Mouse (Mus musculus) adipocyte (in vitro differentiated cells): ENCODE results near the gene Hk3.

ENCODE experiments used
- DNase-seq: peaks from one replicate; pipeline ENCODE4 v3.0.0-alpha.2; 2016; ENCODE audit warnings: low spot score

Gene Hk3

DNA sequence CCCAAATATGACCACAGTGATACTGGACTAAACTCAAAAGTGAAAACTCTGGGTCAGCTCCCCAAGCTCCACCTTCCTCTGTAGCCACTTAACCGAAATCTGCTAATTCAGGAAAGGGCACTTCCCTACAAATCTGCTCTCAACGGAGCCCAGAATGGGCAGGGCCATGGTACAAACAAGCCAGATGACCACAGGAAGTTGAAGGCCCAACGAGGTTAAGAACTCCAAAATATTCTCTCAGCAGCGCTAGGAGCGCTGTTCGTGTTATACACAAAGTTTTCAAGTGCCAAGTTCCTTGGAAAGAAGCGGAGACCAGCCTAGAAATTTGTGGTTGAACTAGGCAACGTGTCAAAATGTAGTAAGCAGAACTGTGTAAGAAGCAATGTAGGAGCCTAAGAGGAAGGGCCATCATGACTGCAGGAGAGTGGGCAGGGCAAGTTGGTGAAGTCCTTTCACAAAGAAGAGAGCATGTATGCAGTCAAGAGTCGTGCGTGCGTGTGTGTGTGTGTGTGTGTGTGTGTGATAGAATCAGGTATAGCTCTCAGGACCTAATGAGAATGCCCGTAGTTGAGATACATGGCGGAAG, at the start of gene Hk3:
Hk3 (minus strand) TSS at position 192 of the 586 bp plus-strand sequence.
- peak; percentile 22 for DNase-seq

DNA sequence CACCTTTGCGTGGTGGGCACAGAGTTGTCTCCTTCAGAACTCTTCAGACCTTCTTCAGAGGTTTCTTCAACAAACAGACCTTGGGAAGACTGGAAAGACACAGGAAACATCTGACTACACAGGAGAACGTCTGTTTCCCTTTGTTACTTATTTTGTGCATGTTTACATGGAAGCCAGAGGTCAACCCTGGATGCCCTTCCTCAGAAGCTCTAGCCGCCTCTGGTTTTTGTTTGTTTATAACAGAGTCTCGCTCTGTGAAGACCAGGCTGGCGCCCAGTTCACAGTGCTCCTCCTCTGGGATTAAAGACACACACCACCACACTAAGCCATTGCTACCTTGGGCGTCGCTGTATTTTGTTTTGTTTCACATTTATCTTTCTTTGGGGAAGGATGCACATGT, 48.5 kb upstream of the Hk3 start:
- no peak for DNase-seq

- DNase-seq: no peak
These were observed 42.1 kb upstream of the Hk3 start for GRCm38 (mm10) chr13:55063276-55063675.

DNA sequence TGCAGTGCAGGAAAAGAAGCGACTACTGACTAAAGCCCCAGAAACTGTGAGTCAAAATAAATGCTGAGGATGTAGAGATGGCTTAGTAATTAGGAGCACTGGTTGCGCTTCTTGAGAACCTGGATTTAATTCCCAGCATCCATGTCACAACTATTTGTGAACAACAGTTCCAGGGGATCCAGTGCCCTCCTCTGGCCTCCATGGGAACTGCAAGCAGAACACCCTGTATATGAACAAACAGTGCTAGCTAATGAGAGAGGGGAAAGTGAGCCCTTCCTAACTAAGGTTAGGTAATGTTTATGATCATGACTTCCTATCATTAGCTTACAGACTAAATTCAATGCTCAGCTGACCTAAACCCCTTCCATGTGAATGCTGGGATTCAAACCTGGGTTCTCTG, 36.9 kb upstream of the Hk3 start:
- no peak for DNase-seq

GRCm38 (mm10) chr13:55047706-55048105, 26.5 kb upstream of the Hk3 start:
- DNase-seq: no peak

- peak; percentile 11 for DNase-seq
These were observed 18.8 kb upstream of the Hk3 start for GRCm38 (mm10) chr13:55040016-55040415.

- no peak for DNase-seq
These were observed 3.0 kb upstream of the Hk3 start for GRCm38 (mm10) chr13:55024215-55024614.

DNA sequence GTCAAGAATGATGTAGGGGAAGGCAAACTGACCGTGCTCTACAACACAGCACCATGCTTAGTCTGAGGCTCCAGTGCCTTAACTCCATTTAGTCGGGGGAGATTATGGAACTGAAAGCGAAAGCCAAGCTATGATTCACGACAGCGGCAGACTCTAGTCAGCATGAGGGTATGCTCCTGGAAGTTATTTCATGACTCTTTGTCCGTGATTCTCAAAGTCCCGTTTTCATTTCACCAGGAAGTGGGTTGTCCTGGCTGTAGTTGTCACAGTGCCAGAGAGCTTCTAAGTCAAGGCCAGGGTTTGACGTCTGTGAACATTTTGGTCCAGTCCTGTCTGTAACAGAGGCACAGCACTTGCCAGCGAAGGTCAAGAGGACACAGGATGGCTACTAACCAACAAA, 1.5 kb upstream of the Hk3 start:
- DNase-seq: no peak

- no peak for DNase-seq
These were observed 1.1 kb upstream of the Hk3 start for GRCm38 (mm10) chr13:55022256-55022655.

- DNase-seq: no peak
These were observed 1.1 kb downstream of the Hk3 start for GRCm38 (mm10) chr13:55020051-55020450.

GRCm38 (mm10) chr13:55019181-55019580, 2.0 kb downstream of the Hk3 start:
- DNase-seq: no peak

DNA sequence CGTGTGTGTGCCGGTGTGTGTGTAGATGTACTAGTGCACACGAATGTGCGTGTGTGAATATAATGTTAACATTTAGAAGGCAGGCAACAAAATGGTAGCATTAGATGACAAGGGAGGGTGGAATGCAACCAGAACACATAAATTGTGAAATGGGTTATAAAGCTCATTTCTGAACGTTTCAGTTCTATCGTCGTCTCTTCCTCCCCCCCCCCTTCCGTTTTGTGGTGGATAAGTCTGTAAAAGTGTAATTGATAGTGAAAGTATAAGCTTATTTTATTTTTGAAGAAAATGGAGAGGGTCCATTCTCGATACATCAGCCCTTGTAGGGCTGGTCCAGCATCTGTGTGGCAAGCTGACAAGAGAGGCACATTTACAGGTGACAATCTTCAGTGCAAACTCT, 2.5 kb downstream of the Hk3 start:
- DNase-seq: no peak

- DNase-seq: no peak
These were observed 3.1 kb downstream of the Hk3 start for GRCm38 (mm10) chr13:55017898-55018599.

- no peak for DNase-seq
These were observed 3.9 kb downstream of the Hk3 start for GRCm38 (mm10) chr13:55017154-55017897.

DNA sequence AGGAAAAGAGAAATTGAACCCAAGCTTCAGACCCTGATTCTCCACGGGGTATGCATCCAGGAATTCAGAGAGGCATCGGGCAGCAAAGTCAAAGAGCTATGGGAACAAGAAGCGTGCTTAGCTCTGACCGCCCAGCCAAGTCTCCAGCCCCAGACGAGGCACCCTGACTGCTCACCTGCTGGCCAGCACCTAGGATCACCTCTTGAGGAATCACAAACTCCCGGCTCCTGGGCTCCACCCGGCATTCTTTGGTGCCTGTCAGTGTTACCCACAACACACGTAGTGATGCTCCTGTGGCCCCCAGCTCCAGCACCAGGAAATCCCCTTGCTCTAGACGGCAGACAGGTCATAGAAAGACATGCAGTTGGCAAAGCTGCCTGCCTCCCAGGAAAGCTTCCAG, 6.7 kb downstream of the Hk3 start:
- DNase-seq: no peak

- DNase-seq: peak; percentile 8
These were observed 7.4 kb downstream of the Hk3 start for GRCm38 (mm10) chr13:55013702-55014344.

DNA sequence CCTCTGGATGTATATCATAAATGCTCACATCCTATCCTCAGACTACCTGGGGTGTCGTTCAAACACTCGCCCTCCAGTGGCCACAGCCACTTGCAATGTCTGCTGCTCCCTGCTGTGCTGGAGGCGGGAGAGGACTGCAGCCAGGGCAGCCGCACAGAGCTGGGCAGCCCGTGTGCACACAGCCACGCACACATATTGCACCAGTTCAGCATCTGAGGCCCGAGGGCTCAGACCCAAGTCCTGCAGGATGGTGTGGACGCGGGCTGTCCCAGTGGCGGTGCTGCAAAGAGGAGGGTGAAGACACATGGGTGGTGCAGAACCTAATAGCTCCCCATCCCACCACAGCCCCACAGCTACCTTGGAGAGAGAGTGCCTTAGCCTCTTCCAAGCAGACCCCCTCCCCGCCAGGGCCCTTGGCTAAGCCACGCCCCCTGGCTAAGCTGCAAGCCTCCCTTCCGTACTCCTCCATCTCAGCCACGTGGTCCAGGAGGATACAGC, 9.2 kb downstream of the Hk3 start:
- no peak for DNase-seq

DNA sequence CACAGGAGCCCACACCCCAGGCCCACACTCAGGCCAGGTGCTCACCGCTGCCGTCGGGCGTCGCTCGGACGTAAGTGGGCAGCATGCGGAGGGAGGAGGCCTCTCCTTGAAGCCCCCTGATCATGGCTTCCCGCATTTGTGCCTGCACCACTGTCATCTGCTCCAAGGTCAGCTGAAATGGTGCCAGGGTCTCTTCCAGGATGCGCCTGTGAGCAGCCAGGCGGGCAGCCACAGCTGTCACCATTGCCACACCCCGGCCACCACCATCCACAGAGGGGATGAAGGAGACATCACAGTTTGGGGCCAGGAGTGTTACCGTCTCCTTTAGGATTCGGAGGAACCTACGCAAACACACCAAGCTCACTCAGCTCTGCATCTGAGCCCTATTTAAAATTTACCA, 10.1 kb downstream of the Hk3 start:
- no peak for DNase-seq

DNA sequence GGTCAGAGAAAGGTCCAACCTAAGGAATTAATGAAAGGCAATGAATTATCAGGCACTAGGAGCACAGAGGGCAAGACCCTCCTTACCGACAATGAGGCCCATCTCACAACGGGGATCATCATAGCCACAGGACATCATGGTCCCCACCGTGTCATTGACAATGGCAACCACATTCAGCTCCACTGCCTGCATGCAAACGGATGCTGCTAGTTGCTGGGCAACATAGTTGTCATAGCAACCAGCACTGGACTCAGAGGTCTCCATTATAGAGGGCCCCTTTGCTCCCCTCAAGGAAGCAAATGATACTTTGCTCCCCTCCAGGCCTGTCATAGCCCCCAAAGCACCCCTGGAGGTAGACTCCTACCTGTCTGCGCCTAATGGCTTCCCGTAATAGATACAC, 12.6 kb downstream of the Hk3 start:
- DNase-seq: no peak

DNA sequence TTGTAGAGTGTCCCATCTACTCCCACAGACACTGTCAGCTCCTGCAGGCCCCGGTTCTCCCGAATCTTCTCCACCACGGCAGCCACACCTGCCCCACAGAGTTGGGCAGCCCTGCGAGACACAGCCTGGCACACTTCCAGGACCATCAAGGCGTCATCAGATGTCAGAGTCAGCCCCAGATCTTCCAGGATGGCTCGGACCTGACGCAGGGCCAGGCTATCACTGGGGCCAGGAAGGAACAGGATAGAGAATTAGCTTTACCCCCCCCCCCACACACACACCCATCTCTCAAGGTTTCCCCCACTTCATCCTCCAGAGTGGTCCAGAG, 14.8 kb downstream of the Hk3 start:
- no peak for DNase-seq

GRCm38 (mm10) chr13:55005691-55006414, 15.3 kb downstream of the Hk3 start:
- no peak for DNase-seq

DNA sequence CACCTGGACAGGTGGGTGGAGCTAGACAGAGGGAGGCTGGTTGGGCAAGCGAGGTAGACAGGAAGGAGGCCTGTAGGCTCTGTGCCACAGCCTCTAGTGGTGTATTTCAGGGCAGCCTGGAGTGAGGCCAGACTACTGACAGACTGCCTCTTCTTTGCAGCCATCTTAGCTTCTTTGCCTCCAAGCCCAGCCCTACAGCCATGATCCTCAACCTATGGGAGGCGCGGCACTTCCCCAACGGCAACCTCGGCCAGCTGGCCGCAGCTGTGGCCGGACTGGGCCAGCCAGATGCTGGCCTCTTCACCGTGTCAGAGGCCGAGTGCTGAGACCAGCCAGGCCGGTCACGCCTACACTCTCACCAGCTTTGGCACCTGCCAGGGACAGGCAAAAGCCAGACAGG, 16.5 kb downstream of the Hk3 start:
- peak; percentile 47 for DNase-seq
